Mouse (Mus musculus) forebrain, embryonic 16.5 days (tissue): ENCODE measurements around the gene Mrtfb. TPM values are rescaled to one million over a fixed set of nuclear protein-coding genes. Genes with fewer than 3 reads are reported as not detected.
"Not testable (repeated sequence)": the region's sequence is repeated elsewhere in the genome, so short reads cannot be mapped to it uniquely, and the experiment has no call there.

Experiments used
- ATAC-seq: fragments of 200-750 bp; cut with Nextera tagmentation; 2 replicates; pipeline ENCODE4 v1.8.0; 2017; ENCODE audit warnings: mild to moderate bottlenecking, moderate library complexity
- H3K27ac ChIP-seq: fragments of 300-500 bp; sonication (generic); 2 replicates; pipeline ENCODE4 v1.5.1; 2014; ENCODE audit warnings: low read length, control low read depth
- H3K27me3 ChIP-seq: fragments of 300-500 bp; sonication (generic); replicated peaks from 2 replicates; pipeline ENCODE4 v1.6.1; 2014; ENCODE audit warnings: low read length; ENCODE audit not compliant: control insufficient read depth, insufficient read depth
- H3K36me3 ChIP-seq: fragments of 300-500 bp; sonication (generic); 2 replicates; pipeline ENCODE4 v1.6.1; 2014; ENCODE audit not compliant: control insufficient read depth, insufficient read depth
- H3K4me1 ChIP-seq: fragments of 300-500 bp; sonication (generic); replicated peaks from 2 replicates; pipeline ENCODE4 v1.6.1; 2014; ENCODE audit warnings: low read length; ENCODE audit not compliant: control insufficient read depth, insufficient read depth
- H3K4me2 ChIP-seq: fragments of 300-500 bp; sonication (generic); 2 replicates; pipeline ENCODE4 v1.6.1; 2014; ENCODE audit warnings: mild to moderate bottlenecking, low read length, control low read depth
- H3K4me3 ChIP-seq: fragments of 300-500 bp; sonication (generic); replicated peaks from 2 replicates; pipeline ENCODE4 v1.5.1; 2014; ENCODE audit warnings: mild to moderate bottlenecking, low read length, control low read depth
- H3K9ac ChIP-seq: fragments of 300-500 bp; sonication (generic); replicated peaks from 2 replicates; pipeline ENCODE4 v1.6.1; 2014; ENCODE audit warnings: low read depth, low read length, control low read depth
- H3K9me3 ChIP-seq: fragments of 300-500 bp; sonication (generic); 2 replicates; pipeline ENCODE4 v1.6.1; 2016; ENCODE audit warnings: low read length; ENCODE audit not compliant: control insufficient read depth
- WGBS: fragments of 180-500 bp; shearing (Covaris S2); extraction: QIAGEN DNeasy Blood & Tissue Kit; methylation state at CpG from one replicate; pipeline ENCODE4 v1.1.7; 2014; 5-methylcytosine and 5-hydroxymethylcytosine counted together
- polyA plus RNA-seq: library from polyadenylated mRNA; unstranded; fragments of >200 nt; fragmentation: Nextera tagmentation; extraction: Ambion mirVana; gene quantifications from 2 replicates; pipeline ENCODE4 v1.2.1, GENCODE M21; 2015

The Mrtfb gene
- polyA plus RNA-seq, 1 experiment from 2014 or later: 16.4 TPM

- no peak for ATAC-seq
- Histone ChIP-seq H3K27me3 (no peaks in the 10 kb centered on the region), H3K9ac (no peak overlapping the region), H3K36me3 (no peaks in the 10 kb centered on the region), H3K4me1 (0 out of 2 replicates have a peak, but pooled peaks cover 3% of the 10 kb centered on the region), H3K4me2 (no peak overlapping the region), H3K27ac (no peak overlapping the region), H3K4me3 (no peak overlapping the region), H3K9me3 (no peaks in the 10 kb centered on the region)
- WGBS: 78% methylated on average over 2 of the region's 2 CpGs
Observed at GRCm38 (mm10) chr16:13332536-13332935, 76.3 kb downstream of the Mrtfb start.

- ATAC-seq: no peak
- Histone ChIP-seq H3K4me1 (0 out of 2 replicates have a peak, but pooled peaks cover 3% of the 10 kb centered on the region), H3K36me3 (no peaks in the 10 kb centered on the region), H3K27ac (no peak overlapping the region), H3K9me3 (no peaks in the 10 kb centered on the region), H3K9ac (no peak overlapping the region), H3K27me3 (no peaks in the 10 kb centered on the region), H3K4me2 (no peak overlapping the region), H3K4me3 (no peak overlapping the region)
- 91% methylated on average over 5 of the region's 5 CpGs for WGBS
Observed at GRCm38 (mm10) chr16:13333781-13334341, 77.6 kb downstream of the Mrtfb start.

DNA sequence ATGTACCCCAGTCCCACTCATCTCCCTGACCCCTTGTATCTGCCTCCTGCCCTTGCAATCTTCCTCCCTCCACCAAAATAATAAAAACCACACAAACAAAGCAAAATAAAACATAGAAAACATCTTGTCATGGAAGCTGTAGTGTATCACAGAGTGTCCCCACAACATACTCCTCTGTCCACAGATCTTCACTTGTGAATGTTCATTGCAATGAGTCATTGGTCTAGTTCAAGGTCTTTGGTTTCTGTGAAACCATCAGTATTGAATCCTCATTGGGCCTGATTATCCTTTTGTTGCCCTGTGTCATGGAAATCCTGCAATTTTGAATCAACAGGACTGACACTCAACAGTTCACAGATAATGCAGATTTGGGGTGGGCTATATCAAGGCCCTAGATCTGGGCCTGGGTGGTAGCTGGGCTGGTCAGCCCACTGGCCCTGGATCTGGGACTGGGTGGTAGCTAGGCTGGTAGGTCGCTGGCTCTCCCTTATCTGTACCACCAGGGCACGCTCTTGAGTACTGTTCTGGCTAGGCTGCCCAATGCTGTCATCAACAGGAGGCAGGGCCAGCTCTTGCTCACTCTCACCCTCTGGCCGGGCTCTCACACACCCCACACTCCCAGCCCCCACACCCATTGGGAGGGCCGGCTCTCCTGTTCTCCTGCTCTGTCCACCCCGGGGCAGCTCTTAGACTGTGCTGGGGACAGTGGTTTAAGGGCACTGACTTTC is 80.4 kb downstream of the Mrtfb start:
- H3K9me3 ChIP-seq: no peaks in the 10 kb centered on the region
- 81% methylated on average over 5 of the region's 5 CpGs for WGBS
- no peaks in the 10 kb centered on the region for H3K4me1 ChIP-seq
- no peak overlapping the region for H3K4me2 ChIP-seq
- H3K27me3 ChIP-seq: no peaks in the 10 kb centered on the region
- H3K4me3 ChIP-seq: no peak overlapping the region
- ATAC-seq: 0 out of 2 replicates have a peak, but pooled peaks have one; percentile 33
- H3K9ac ChIP-seq: no peak overlapping the region
- H3K36me3 ChIP-seq: no peaks in the 10 kb centered on the region
- H3K27ac ChIP-seq: no peak overlapping the region

DNA sequence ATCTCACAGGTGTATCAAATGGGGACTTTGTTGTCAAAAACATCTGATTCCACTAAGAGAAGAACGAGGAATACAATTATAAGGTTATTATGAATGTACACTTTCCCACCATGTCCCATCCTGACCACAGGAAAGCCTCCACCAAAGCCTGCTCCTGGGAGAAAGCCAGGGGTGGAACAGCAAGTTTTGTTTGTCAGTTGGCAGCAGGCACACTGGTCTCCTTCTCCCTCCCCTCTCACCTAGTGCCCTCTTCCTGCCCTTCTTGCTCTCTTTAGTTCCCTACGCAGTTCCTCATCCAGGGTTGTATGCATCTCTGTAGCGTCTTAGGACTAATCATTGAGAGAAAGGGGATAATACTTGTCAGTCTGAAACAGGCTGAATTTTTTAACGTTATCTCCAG is 81.8 kb downstream of the Mrtfb start:
- H3K27ac ChIP-seq: no peak overlapping the region
- no peaks in the 10 kb centered on the region for H3K4me1 ChIP-seq
- H3K9me3 ChIP-seq: no peaks in the 10 kb centered on the region
- WGBS: 81% methylated on average over 4 of the region's 4 CpGs
- H3K4me3 ChIP-seq: no peak overlapping the region
- ATAC-seq: no peak
- no peaks in the 10 kb centered on the region for H3K36me3 ChIP-seq
- H3K4me2 ChIP-seq: no peak overlapping the region
- no peak overlapping the region for H3K9ac ChIP-seq
- H3K27me3 ChIP-seq: no peaks in the 10 kb centered on the region

DNA sequence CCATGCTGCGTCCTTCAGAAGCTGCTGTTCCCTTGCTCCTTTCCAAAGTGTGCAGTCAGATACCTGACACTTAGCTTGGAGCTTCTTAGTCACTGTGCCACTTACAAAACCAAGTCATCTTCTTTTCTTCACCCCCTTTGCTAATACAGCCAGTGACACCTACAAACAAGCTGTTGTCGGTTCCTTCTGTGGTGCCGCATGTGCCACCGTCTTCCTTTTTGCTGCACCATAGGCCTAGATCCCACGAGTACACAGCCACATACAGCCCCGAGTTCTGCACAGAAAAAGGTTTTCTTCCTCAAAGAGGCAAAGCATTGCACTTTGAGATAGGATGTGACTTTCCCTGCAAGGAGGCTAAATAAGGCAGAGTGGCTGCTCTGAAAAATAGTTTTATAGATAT is 83.2 kb downstream of the Mrtfb start:
- no peak overlapping the region for H3K9ac ChIP-seq
- no peaks in the 10 kb centered on the region for H3K9me3 ChIP-seq
- H3K27me3 ChIP-seq: no peaks in the 10 kb centered on the region
- H3K4me3 ChIP-seq: no peak overlapping the region
- 78% methylated on average over 6 of the region's 6 CpGs for WGBS
- H3K4me2 ChIP-seq: no peak overlapping the region
- H3K36me3 ChIP-seq: no peaks in the 10 kb centered on the region
- H3K27ac ChIP-seq: no peak overlapping the region
- no peaks in the 10 kb centered on the region for H3K4me1 ChIP-seq
- no peak for ATAC-seq

DNA sequence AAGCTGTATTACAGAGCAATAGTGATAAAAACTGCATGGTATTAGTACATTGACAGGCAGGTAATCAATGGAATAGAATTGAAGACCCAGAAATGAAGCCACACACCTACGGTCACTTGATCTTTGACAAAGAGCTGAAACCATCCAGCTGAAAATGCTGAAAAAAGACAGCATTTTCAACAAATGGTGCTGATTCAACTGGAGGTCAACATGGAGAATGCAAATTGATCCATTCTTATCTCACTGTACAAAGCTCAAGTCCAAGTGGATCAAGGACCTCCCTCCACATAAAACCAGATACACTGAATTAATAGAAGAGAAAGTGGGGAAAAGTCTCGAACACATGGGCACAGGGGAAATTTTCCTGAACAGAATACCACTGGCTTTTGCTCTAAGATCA is 89.5 kb downstream of the Mrtfb start:
- 90% methylated on average over 2 of the region's 2 CpGs for WGBS
- not testable (repeated sequence) for H3K36me3 ChIP-seq, H3K4me1 ChIP-seq, H3K9me3 ChIP-seq, H3K4me2 ChIP-seq, H3K9ac ChIP-seq, H3K27me3 ChIP-seq, ATAC-seq, H3K4me3 ChIP-seq, H3K27ac ChIP-seq

DNA sequence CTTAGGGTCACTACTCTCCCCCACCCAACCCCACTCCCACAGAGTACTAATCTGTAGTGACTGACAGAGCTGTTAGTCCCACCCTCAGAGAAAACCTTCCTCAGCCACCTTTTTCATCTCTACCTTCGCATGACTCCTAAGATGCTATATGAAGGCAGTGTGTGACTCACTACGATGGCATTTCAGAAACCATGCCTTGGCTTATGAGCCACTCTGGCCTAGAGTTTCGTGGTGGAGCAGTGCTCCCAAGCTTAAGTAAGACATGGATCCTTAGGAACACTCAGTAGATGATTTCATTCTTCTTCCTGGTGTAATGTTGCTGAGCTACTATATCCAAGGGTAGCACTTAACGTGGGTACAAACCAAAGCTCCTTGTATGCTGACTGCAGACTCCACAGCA is 94.4 kb downstream of the Mrtfb start:
- H3K36me3 ChIP-seq: no peaks in the 10 kb centered on the region
- 94% methylated on average over 4 of the region's 4 CpGs for WGBS
- H3K4me1 ChIP-seq: peaks cover 6% of the 10 kb centered on the region
- no peaks in the 10 kb centered on the region for H3K9me3 ChIP-seq
- no peaks in the 10 kb centered on the region for H3K27me3 ChIP-seq
- no peak overlapping the region for H3K9ac ChIP-seq
- no peak overlapping the region for H3K27ac ChIP-seq
- no peak overlapping the region for H3K4me2 ChIP-seq
- no peak overlapping the region for H3K4me3 ChIP-seq
- no peak for ATAC-seq

DNA sequence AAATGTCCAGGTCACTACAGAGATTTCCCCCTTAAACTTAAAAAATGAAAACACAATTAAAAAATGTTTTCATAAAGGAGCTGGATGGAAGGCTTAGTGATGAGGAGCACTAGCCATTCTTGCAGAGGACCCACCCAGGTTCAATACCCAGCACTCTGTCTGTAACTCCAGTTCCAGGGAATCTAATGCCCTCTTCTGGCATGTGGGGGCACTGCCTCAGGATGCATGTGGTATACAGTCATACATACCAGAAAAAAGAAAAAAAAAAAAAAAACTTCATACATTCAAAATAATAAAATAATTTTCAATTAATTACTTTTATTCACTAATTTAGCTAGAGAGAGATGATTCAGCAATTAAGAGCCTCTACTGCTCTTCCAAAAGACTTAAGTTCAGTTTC is 95.0 kb downstream of the Mrtfb start:
- Histone ChIP-seq H3K4me3 (no peak overlapping the region), H3K9me3 (no peaks in the 10 kb centered on the region), H3K4me1 (peaks cover 6% of the 10 kb centered on the region), H3K27ac (no peak overlapping the region), H3K36me3 (no peaks in the 10 kb centered on the region), H3K9ac (no peak overlapping the region), H3K4me2 (no peak overlapping the region), H3K27me3 (no peaks in the 10 kb centered on the region)
- no peak for ATAC-seq

- peaks cover 22% of the 10 kb centered on the region for H3K4me1 ChIP-seq
- no peaks in the 10 kb centered on the region for H3K9me3 ChIP-seq
- H3K27ac ChIP-seq: no peak overlapping the region
- no peak overlapping the region for H3K9ac ChIP-seq
- 25% methylated on average over 4 of the region's 4 CpGs for WGBS
- no peak overlapping the region for H3K4me3 ChIP-seq
- ATAC-seq: no peak
- H3K4me2 ChIP-seq: no peak overlapping the region
- H3K27me3 ChIP-seq: no peaks in the 10 kb centered on the region
- H3K36me3 ChIP-seq: no peaks in the 10 kb centered on the region
Observed at GRCm38 (mm10) chr16:13353927-13354326, 97.6 kb downstream of the Mrtfb start.
